Mouse (Mus musculus): ENCODE results near the gene Olfr1220.

Gene Olfr1220

DNA sequence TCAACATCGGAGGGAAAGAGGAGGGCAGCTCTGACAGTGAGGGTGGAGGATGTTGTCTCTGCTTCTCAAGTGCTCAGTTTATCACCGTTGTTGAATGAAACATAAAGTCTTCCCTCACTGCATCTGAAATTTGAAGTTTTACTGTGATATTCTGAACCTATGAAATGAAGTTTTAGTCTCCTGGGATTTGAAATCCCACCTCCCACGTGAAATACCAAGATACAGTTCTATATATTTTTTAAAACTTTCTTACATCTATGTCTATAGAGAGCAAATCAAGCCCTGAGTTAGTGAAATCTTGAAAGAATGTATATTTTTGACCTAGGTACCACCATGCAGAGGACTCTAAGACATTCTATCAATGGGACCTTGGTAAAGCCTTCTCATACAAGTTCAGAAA, at the start of gene Olfr1220:
Olfr1220 (minus strand) TSS at position 101 of the 400 bp plus-strand sequence.
- no peak for DNase-seq

DNA sequence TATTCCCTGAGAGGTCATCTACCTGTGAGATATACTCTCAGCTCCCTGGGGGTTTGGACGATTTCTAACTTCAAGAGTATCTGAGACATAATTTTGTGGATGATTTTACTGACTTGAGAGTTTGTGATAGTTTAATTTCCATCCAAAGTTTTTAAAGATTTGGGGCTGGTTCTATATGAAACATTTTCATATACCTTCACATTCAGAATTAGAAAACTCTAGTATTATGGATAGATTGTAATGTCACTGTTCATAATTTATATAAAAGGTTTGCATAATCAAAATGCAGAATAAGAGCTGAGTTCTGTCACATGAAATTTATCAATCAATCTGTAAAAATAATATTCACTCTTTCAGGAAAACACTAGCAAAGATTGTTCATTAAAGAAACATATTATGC, 44.8 kb upstream of the Olfr1220 start, which contains the start of gene Olfr1223:
Olfr1223 (minus strand) TSS at position 101 of the 400 bp plus-strand sequence.
- DNase-seq = no peak

DNA sequence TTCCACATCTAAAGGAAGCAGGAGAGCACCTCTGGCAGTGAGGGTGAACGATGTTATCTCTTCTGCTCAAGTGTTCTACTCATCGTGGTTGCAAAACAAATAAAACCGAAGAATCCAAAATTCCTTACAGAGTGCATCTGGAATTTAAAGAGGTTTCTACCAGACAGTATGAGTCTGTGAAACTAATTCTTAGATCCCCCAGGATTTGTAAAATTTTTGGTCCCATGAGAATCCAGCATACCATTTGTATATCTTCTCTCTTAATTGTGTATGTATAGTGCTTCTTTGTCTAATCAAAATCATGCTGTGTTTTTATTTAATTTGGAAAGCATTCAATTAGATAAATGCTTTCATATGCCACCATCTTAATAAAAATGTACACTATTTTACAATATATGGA, 26.3 kb upstream of the Olfr1220 start, which contains the start of gene Olfr1222:
Olfr1222 (minus strand) TSS at position 101 of the 400 bp plus-strand sequence.
- DNase-seq = no peak

DNA sequence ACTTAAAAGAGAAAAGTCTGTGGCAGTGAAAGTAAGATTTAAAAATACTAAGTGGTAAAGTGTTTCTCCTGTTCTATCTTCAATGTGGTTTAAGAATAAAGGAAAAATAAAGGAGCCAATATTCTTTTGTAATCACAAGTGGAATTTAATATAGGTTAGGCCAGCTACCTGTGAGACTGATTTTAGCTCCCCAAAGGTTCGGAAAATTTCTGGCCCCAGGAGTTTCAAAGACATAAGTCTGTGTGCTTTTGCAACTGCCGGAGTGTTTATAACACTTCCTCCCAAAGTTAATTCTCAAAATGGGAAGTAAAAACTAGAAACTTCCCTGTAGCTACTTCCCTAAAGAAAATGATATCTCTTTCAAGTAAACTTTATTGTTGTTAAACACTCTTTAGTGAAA, 10.5 kb upstream of the Olfr1220 start, which contains the start of gene Olfr1221:
Olfr1221 (minus strand) TSS at position 101 of the 400 bp plus-strand sequence.
- no peak for DNase-seq

DNA sequence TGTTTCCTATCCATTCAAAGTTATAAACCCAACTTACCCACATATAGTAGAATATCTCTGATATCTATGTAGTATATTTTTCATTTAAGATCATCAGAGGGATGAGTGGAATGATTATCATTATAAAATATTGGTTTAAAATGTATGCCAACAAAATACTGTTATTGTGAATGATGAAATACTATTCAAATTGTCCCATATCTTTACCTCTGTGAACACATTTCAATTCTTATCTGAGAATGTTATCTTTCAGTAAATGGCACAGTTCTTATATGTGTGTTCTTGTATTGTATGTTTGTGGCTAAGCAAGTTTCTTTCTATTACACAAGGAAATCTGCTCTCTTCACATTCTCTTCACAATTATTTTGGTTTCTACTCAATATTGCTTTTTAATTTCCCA, 984 bp downstream of the Olfr1220 start:
- no peak for DNase-seq

DNA sequence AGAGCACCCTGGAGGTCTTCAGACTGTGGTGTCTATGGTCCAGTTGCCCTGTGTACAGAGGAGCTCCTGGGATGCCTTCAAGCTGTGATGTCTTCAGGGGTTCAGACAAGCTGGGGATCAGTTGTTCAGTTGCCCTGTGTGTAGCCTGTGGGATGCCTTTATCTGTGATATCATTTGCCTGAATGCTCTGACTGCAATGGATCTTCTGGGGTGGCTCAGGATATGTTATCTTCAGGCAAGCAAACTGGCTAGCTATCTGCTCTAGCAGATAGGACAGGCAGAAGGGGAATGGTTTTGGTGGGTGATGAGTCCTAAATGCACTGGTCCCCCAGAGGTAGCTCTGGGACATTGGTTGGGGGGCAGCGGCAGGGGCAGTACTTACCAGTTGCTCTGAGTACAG, 12.8 kb downstream of the Olfr1220 start:
- no peak for DNase-seq

DNA sequence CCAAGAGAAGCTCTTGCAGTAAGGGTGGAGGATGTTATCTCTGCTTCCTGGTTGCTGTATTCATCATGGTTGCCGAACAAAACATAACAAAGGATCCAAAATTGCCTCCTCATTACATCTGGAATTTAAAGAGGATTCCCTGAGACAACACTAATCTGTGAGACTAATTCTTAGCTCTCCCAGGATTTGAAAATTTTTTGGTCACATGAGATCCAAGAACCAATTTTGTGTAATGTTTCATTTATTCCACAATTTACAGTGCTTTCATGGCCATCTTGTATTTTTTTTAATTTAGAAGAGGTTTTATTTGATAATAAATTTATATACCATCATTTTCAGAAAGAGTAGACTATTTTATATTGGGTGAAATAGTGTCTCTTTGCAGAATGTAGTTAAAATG, 23.2 kb downstream of the Olfr1220 start, which contains the start of gene Olfr1219:
Olfr1219 (minus strand) TSS at position 101 of the 400 bp plus-strand sequence.
- DNase-seq = no peak

DNA sequence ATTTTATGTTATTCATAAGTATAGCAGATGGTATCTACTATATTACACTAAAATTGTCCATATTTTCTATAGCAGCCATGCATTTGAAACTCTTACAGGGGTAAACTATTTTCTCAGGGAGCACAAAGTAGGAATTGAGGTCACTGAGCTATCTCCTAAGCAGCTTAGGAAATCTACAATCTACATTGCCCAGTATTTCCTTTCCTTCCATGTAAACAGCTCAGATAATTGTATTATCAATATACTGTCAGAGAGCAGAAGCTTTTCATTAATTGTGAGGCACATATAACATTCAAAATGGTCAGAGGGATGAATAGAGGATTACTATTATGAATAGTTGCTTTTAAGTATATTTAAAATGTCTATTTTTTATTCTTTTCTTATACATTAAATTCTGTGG, 25.1 kb downstream of the Olfr1220 start:
- no peak for DNase-seq

DNA sequence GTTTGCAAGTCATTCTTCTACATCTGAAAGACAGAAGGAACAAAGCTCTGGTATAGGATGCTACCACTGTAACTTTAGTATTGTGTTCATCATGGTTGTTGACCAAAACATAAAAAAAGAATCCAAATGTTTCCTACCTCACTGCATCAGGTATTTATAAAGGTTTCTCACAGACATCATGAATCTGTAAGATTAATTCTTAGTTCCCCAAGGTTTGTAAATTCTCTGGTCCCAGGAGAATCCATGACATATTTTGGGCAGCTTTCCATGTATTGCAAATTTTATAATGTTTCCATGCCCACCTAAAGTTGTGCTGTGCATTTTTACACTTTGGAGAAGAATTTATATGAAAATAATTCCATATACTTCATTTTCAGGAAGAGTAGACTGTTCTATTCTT, 45.5 kb downstream of the Olfr1220 start, which contains the start of gene Olfr1218:
Olfr1218 (minus strand) TSS at position 101 of the 400 bp plus-strand sequence.
- DNase-seq = no peak

Data from lung, postnatal 14 days (tissue).